Mouse (Mus musculus) E14TG2a.4 (cell line): ENCODE data around the gene Gpx5.

ENCODE experiments used
- H3K27me3 ChIP-seq: 2 replicates; pipeline ENCODE4 v1.6.1; 2014; ENCODE audit warnings: low read length, control low read depth; ENCODE audit not compliant: insufficient read depth
- H3K36me3 ChIP-seq: 2 replicates; pipeline ENCODE4 v1.6.1; 2014; ENCODE audit warnings: low read length, control low read depth; ENCODE audit not compliant: insufficient read depth
- H3K4me1 ChIP-seq: replicated peaks from 2 replicates; pipeline ENCODE4 v1.6.1; 2014; ENCODE audit warnings: low read depth, low read length, control low read depth
- H3K4me3 ChIP-seq: replicated peaks from 2 replicates; pipeline ENCODE4 v1.5.1; 2014; ENCODE audit warnings: mild to moderate bottlenecking, low read length
- H3K9me3 ChIP-seq: 2 replicates; pipeline ENCODE4 v1.6.1; 2014; ENCODE audit warnings: low read length, control low read depth
- CTCF ChIP-seq: conservative IDR thresholded peaks from 2 replicates; pipeline ENCODE4 v1.5.1; 2014; ENCODE audit warnings: low read length
- NANOG ChIP-seq: IDR thresholded peaks from 2 replicates; pipeline ENCODE4 v1.6.1; 2014; ENCODE audit warnings: borderline replicate concordance, low read length, mixed read lengths
- POU5F1 ChIP-seq: IDR thresholded peaks from 2 replicates; pipeline ENCODE4 v1.6.1; 2014; ENCODE audit warnings: low read length, borderline replicate concordance

The Gpx5 gene

GRCm38 (mm10) chr13:21292631-21293030 lies at the start of gene Gpx5:
Gene Gpx5 (minus strand): TSS chr13:21292731.
- no peak for TF ChIP-seq NANOG
- TF ChIP-seq POU5F1 = no peak
- no peak for TF ChIP-seq CTCF
- Histone ChIP-seq H3K4me3 (no peak within 1 kb of the TSS), H3K4me1 (no peaks in the 10 kb centered on the region), H3K27me3 (peaks cover 5% of the 10 kb centered on the region; the same call in 1 of the 2 replicates), H3K36me3 (no peaks in the 10 kb centered on the region), H3K9me3 (peaks cover under 1% of the 10 kb centered on the region; the same call in 1 of the 2 replicates)

DNA sequence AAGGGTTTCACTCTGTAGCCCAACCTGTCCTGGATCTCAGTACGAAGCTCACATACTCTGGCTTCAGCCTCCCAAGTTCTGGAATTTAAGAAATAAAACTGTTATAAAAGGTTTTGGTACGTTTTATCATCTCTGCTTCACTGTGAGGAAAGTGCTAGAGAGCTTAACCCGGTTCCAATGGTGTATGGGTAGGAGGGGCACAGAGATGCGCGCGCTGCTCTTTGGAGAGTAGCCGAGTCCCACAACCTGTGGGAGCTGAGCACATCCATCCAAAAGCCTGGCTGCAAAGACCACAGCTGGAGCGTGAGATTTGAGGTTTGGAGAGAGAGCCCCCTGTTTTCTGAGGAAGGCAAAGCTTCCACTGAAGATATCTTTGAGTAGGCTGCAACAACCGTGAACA lies 34.9 kb upstream of the Gpx5 start:
- no peak for TF ChIP-seq CTCF
- no peak for TF ChIP-seq POU5F1
- Histone ChIP-seq H3K4me3 (peak overlapping the region; percentile 79), H3K27me3 (no peaks in the 10 kb centered on the region), H3K36me3 (no peaks in the 10 kb centered on the region), H3K4me1 (peaks cover 14% of the 10 kb centered on the region), H3K9me3 (no peaks in the 10 kb centered on the region)

GRCm38 (mm10) chr13:21326657-21327211 lies 34.2 kb upstream of the Gpx5 start:
- no peaks in the 10 kb centered on the region for H3K9me3 ChIP-seq
- peaks cover 3% of the 10 kb centered on the region for H3K27me3 ChIP-seq
- H3K36me3 ChIP-seq = no peaks in the 10 kb centered on the region
- H3K4me3 ChIP-seq = peak overlapping the region; percentile 79
- peaks cover 17% of the 10 kb centered on the region for H3K4me1 ChIP-seq
- peak; percentile 75 for TF ChIP-seq CTCF
- TF ChIP-seq NANOG = no peak
- TF ChIP-seq POU5F1 = no peak

DNA sequence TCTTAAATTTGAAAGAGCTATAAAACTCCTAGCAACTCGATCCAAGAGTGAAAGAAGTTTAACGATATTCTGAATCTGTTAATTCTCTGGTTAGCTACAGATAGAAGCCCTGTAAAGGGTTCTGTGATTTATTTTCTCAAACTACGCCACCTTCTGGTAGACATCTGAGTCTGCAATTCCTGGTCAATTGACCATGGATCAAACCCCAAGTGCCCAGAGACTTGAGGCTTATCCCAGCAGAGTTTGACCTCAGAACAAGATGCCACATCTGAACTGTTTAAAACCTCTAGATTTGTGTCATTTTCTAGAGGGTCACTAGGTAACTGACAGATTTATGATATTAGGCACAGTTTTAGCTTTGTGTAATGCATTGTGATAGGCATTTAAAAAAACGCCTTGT lies 33.7 kb upstream of the Gpx5 start:
- H3K4me3 ChIP-seq = peak overlapping the region; percentile 79
- no peaks in the 10 kb centered on the region for H3K36me3 ChIP-seq
- no peaks in the 10 kb centered on the region for H3K9me3 ChIP-seq
- peaks cover 7% of the 10 kb centered on the region for H3K27me3 ChIP-seq
- H3K4me1 ChIP-seq = peaks cover 19% of the 10 kb centered on the region
- TF ChIP-seq CTCF (peak; percentile 80), NANOG (no peak), POU5F1 (no peak)

DNA sequence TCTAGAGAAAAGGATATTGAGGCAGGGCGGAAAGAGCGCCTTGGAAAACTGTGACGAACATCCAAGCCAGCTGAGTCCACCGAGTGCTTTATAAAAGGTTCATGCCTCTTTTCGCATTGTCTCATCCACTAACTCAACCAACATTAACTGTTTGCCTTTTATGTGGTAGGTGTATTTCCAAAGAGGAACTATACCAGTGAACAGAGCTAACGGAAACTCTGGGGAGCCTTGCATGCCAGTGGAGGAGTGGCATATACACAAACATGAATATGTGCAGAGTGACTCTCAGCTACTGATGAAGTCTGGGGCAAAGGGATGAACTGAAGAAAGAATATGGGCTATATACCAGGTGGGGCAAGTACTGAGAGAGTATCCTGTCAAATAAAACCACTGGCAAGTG lies 30.9 kb upstream of the Gpx5 start:
- Histone ChIP-seq H3K9me3 (no peaks in the 10 kb centered on the region), H3K4me3 (0 out of 2 replicates have a peak overlapping the region, but pooled peaks have one; percentile 10), H3K4me1 (peaks cover 19% of the 10 kb centered on the region), H3K36me3 (no peaks in the 10 kb centered on the region), H3K27me3 (peaks cover 16% of the 10 kb centered on the region)
- TF ChIP-seq CTCF (no peak), NANOG (no peak), POU5F1 (no peak)

GRCm38 (mm10) chr13:21322509-21323375 lies 30.2 kb upstream of the Gpx5 start:
- Histone ChIP-seq H3K4me3 (peak overlapping the region; percentile 78), H3K9me3 (no peaks in the 10 kb centered on the region), H3K4me1 (peaks cover 17% of the 10 kb centered on the region), H3K36me3 (no peaks in the 10 kb centered on the region), H3K27me3 (peaks cover 16% of the 10 kb centered on the region)
- TF ChIP-seq NANOG = no peak
- no peak for TF ChIP-seq CTCF
- no peak for TF ChIP-seq POU5F1

GRCm38 (mm10) chr13:21321890-21322494 lies 29.5 kb upstream of the Gpx5 start:
- Histone ChIP-seq H3K9me3 (no peaks in the 10 kb centered on the region), H3K27me3 (peaks cover 17% of the 10 kb centered on the region), H3K4me1 (peaks cover 14% of the 10 kb centered on the region), H3K36me3 (no peaks in the 10 kb centered on the region), H3K4me3 (peak overlapping the region; percentile 78)
- no peak for TF ChIP-seq CTCF
- TF ChIP-seq POU5F1 = no peak
- TF ChIP-seq NANOG = no peak

DNA sequence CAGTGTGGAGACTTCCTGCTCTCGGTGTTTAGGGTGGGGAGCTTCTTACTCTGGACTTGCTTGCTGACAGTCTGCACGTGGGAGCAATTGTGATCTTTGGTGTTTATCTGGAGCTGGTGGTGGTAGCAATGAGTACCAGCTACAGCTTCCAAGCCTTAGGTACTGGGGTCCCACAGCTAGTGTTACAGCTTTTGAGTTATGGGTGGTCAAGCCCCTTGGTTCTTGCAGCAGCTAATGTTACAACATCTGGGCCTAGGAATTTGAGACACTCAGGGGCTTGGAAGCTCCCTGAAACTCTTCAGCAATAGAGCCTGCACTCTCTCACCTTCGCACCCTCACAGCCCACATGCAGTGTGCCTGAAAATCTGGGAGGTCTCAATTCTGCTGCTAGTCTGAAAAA lies 27.7 kb upstream of the Gpx5 start:
- Histone ChIP-seq H3K9me3 (no peaks in the 10 kb centered on the region), H3K27me3 (peaks cover 22% of the 10 kb centered on the region), H3K4me3 (no peak overlapping the region), H3K36me3 (no peaks in the 10 kb centered on the region), H3K4me1 (peaks cover 9% of the 10 kb centered on the region)
- TF ChIP-seq POU5F1 = no peak
- no peak for TF ChIP-seq CTCF
- no peak for TF ChIP-seq NANOG
